In the genomic region with DNA sequence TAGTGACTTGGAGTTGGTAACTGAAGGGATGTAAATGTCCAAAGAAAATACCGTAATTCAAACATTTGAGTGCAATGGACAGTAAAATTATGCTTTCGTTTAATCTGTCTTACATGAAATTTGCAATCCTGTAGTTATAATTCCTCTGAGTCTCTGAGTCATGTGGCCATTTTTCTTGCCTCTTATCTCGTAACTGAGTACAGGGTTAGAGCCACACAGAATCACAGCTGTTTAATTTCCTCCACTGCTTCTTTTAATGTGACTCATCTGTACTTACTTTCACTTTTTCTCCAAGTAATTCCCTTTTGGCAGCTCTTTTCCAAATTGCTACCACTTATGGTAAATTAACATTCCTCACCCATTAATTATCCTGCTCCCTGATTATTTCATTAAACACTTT, we compare ENCODE assay signal across 23 mouse cellular contexts.
A peak's percentile ranks its signal among the peaks of the same experiment; 100 is the strongest.
DNase-seq lines count a peak whose midpoint lies in the region; ATAC-seq and TF ChIP-seq lines count a peak whose summit lies in the region.
"Had no signal": no experiment of that assay in that cellular context is flagged by ENCODE, and none has a peak within 500 bp of the region (broad histone marks: within the 10 kb centered on the region; RNA-seq: fewer than 3 reads in every experiment).

No protein-coding gene starts in this region.

- no peaks in the 10 kb centered on the region for H3K9me3 ChIP-seq in kidney, embryonic 15.5 days (replicated peaks)
- H3K9me3 ChIP-seq in lung, embryonic 14.5 days (ENCODE audit: low read depth, low read length): no peaks in the 10 kb centered on the region
- H3K9me3 ChIP-seq in hindbrain, embryonic 14.5 days (ENCODE audit: control insufficient read depth, low read length): no peaks in the 10 kb centered on the region
- H3K9me3 ChIP-seq: forebrain, embryonic 13.5 days; heart, embryonic 13.5 days; hindbrain, embryonic 15.5 days had no signal

- no peaks in the 10 kb centered on the region for H3K36me3 ChIP-seq in kidney, embryonic 15.5 days
- H3K36me3 ChIP-seq in lung, embryonic 14.5 days (ENCODE audit: insufficient read depth): no peaks in the 10 kb centered on the region
- H3K36me3 ChIP-seq in hindbrain, embryonic 14.5 days (replicated peaks; ENCODE audit: control insufficient read depth, insufficient read depth): no peaks in the 10 kb centered on the region
- H3K36me3 ChIP-seq: embryonic facial prominence, embryonic 13.5 days; forebrain, embryonic 10.5 days; heart, embryonic 13.5 days; hindbrain, embryonic 15.5 days had no signal

- H3K27me3 ChIP-seq in kidney, embryonic 15.5 days: no peaks in the 10 kb centered on the region
- H3K27me3 ChIP-seq in lung, embryonic 14.5 days (ENCODE audit: insufficient read depth, low read length): no peaks in the 10 kb centered on the region
- no peaks in the 10 kb centered on the region for H3K27me3 ChIP-seq in hindbrain, embryonic 14.5 days (ENCODE audit: control insufficient read depth, insufficient read depth, low read length)
- H3K27me3 ChIP-seq: embryonic facial prominence, embryonic 13.5 days; forebrain, embryonic 13.5 days; heart, embryonic 13.5 days; hindbrain, embryonic 15.5 days had no signal

- DNase-seq in kidney, postnatal 25 days: no peak
- peak; percentile 30 for DNase-seq in lung, embryonic 14.5 days
- no peak for DNase-seq in lung, postnatal 14 days
- DNase-seq in brain, embryonic 14.5 days (ENCODE audit: low read depth): peak; percentile 37
- DNase-seq in hindbrain, embryonic 14.5 days (ENCODE audit: low spot score): no peak
- DNase-seq: adrenal gland, adult 8-10 months; adrenal gland, postnatal 25 days; cerebellum, adult 11 months; cerebellum, adult 2 months; cerebellum, adult 9-11 months; cerebellum, postnatal 25 days; gastrocnemius, postnatal 25 days; heart, adult 18-20 months; heart, postnatal 14 days; heart, postnatal 4 days had no signal

- ATAC-seq in kidney, embryonic 15.5 days (replicated peaks; ENCODE audit: low FRiP score): peak; percentile 64
- no peak for ATAC-seq in lung, embryonic 14.5 days (ENCODE audit: insufficient read depth)
- no peak for ATAC-seq in hindbrain, embryonic 14.5 days (ENCODE audit: low FRiP score)
- ATAC-seq: activated CD4-positive, CD25-positive, alpha-beta regulatory T cell, adult 4 months; CD4-positive, CD25-positive, alpha-beta regulatory T cell, adult 4 months; forebrain, embryonic 13.5 days had no signal

- 57% methylated on average over 3 of the region's 3 CpGs for WGBS in kidney, embryonic 15.5 days
- 48% methylated on average over 3 of the region's 3 CpGs for WGBS in lung, embryonic 14.5 days
- WGBS in hindbrain, embryonic 14.5 days: 74% methylated on average over 3 of the region's 3 CpGs

- H3K4me2 ChIP-seq in kidney, embryonic 15.5 days: no peak overlapping the region
- H3K4me2 ChIP-seq in lung, embryonic 14.5 days: no peak overlapping the region
- H3K4me2 ChIP-seq in hindbrain, embryonic 14.5 days (replicated peaks): no peak overlapping the region
- H3K4me2 ChIP-seq: embryonic facial prominence, embryonic 13.5 days; forebrain, embryonic 13.5 days; heart, embryonic 13.5 days; hindbrain, embryonic 15.5 days had no signal

- TF ChIP-seq POLR2A in brain, embryonic 14.5 days (IDR thresholded peaks at IDR 0.05; ENCODE audit: borderline replicate concordance, extremely low read depth, insufficient read depth, insufficient read length, poor library complexity, severe bottlenecking): no peak

- no peaks in the 10 kb centered on the region for H3K4me1 ChIP-seq in kidney, embryonic 15.5 days
- no peaks in the 10 kb centered on the region for H3K4me1 ChIP-seq in lung, embryonic 14.5 days (ENCODE audit: insufficient read depth)
- H3K4me1 ChIP-seq in hindbrain, embryonic 14.5 days (replicated peaks; ENCODE audit: control insufficient read depth, insufficient read depth, low read length): no peaks in the 10 kb centered on the region
- H3K4me1 ChIP-seq: embryonic facial prominence, embryonic 13.5 days; forebrain, embryonic 10.5 days; forebrain, embryonic 13.5 days; heart, embryonic 13.5 days; hindbrain, embryonic 15.5 days had no signal

- H3K9ac ChIP-seq in kidney, embryonic 15.5 days: no peak overlapping the region
- H3K9ac ChIP-seq in lung, embryonic 14.5 days: no peak overlapping the region
- H3K9ac ChIP-seq in hindbrain, embryonic 14.5 days: no peak overlapping the region
- H3K9ac ChIP-seq: embryonic facial prominence, embryonic 13.5 days; forebrain, embryonic 13.5 days; heart, embryonic 13.5 days; hindbrain, embryonic 15.5 days had no signal

- no peak overlapping the region for H3K4me3 ChIP-seq in kidney, embryonic 15.5 days (replicated peaks)
- no peak overlapping the region for H3K4me3 ChIP-seq in lung, embryonic 14.5 days (ENCODE audit: low read depth, low read length)
- H3K4me3 ChIP-seq in hindbrain, embryonic 14.5 days (replicated peaks; ENCODE audit: low read length): no peak overlapping the region
- H3K4me3 ChIP-seq: embryonic facial prominence, embryonic 13.5 days; forebrain, embryonic 10.5 days; forebrain, embryonic 13.5 days; heart, embryonic 13.5 days; hindbrain, embryonic 15.5 days had no signal

- no peak for TF ChIP-seq CTCF in lung, embryonic 14.5 days (IDR thresholded peaks at IDR 0.05; ENCODE audit: low read depth)
- no peak for TF ChIP-seq CTCF in brain, embryonic 14.5 days (IDR thresholded peaks at IDR 0.05; ENCODE audit: borderline replicate concordance, extremely low read depth, insufficient read depth, insufficient read length)

- no peak overlapping the region for H3K27ac ChIP-seq in kidney, embryonic 15.5 days
- H3K27ac ChIP-seq in lung, embryonic 14.5 days (ENCODE audit: low read depth): no peak overlapping the region
- H3K27ac ChIP-seq in hindbrain, embryonic 14.5 days: no peak overlapping the region
- H3K27ac ChIP-seq: embryonic facial prominence, embryonic 13.5 days; forebrain, embryonic 10.5 days; forebrain, embryonic 13.5 days; heart, embryonic 13.5 days; hindbrain, embryonic 15.5 days had no signal

Comparison
In these comparisons a context has a peak if more than half of its experiments do, and no peak if none do; other contexts are left out.
1. DNase-seq: peak in lung, embryonic 14.5 days (single experiment) and brain, embryonic 14.5 days (single experiment); none in kidney, postnatal 25 days (0 of 2), lung, postnatal 14 days (single experiment) and hindbrain, embryonic 14.5 days (single experiment).